Mouse (Mus musculus): ENCODE data around the gene Ptgds.

The Ptgds gene

DNA sequence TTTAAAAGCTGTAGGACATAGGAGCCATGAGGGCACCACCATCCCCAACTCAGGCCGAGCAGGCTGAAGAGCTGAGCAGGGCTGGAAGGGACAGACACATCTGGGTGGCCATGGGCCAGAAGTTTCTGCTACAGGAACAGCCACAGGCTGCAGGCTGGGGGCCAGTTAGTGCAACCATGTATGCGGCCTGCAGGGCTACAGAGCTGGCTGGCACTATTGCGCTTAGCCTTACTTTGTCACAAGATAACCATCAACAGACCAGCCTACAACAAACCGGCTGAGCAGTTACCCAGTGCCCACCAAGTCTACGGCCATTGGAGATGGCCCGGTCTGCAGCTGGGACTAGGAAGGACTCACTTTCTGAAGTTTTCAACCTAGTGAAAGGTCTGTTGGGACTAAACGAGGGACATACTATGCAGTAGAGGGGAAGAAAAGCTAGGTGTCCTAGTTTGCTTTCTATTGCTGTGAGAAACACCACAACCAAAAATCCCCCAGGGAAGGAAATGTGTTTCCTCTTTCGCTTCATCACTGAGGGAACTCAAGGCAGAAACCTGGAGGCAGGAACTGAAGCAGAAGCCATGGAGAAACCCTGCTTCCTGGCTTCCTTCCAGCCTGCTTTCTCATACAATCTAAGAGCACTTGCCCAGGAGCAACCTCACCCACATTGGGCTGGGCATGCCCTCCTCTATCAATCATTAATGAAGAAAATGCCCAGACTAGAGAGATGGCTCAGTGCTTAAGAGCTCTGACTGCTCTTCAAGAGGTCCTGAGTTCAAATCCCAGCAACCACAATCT, 18.8 kb downstream of the Ptgds start:
- H3K4me3 ChIP-seq (replicated peaks; ENCODE audit: low read length), result no peak overlapping the region
- no peaks in the 10 kb centered on the region; the same call in 1 of the 2 replicates for H3K36me3 ChIP-seq (ENCODE audit: insufficient read depth, low read length)
- H3K4me1 ChIP-seq (replicated peaks; ENCODE audit: low read depth, low read length), result peaks cover 18% of the 10 kb centered on the region
- TF ChIP-seq NANOG (IDR thresholded peaks at IDR 0.05; ENCODE audit: borderline replicate concordance, low read length) (no peak), POU5F1 (IDR thresholded peaks at IDR 0.05; ENCODE audit: borderline replicate concordance, low read length) (no peak), CTCF (conservative IDR thresholded peaks at IDR 0.05; ENCODE audit: low read length) (no peak)
- H3K9me3 ChIP-seq (ENCODE audit: low read length), result no peaks in the 10 kb centered on the region
- H3K27me3 ChIP-seq (ENCODE audit: insufficient read depth, low read length), result peaks cover 14% of the 10 kb centered on the region

DNA sequence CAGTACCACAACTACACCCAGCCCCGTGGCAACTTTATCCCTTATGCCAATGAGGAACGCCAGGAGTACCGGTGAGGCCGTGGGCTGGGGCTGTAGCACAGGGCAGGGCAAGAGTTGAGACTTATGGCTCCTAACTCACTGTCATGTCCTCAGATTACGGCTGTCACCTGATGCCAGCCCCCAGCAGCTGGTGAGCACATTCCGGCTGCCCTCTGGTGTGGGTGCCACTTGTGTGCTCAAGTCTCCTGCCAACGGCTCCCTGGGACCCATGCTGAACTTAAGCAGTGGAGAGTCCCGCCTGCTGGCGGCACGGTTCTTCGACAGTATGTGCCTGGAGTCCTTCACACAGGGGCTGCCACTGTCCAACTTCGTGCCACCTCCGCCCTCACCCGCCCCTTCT, 27.2 kb downstream of the Ptgds start:
- Histone ChIP-seq H3K36me3 (ENCODE audit: insufficient read depth, low read length) (peaks cover 22% of the 10 kb centered on the region), H3K9me3 (ENCODE audit: low read length) (no peaks in the 10 kb centered on the region), H3K27me3 (ENCODE audit: insufficient read depth, low read length) (peaks cover 36% of the 10 kb centered on the region), H3K4me3 (replicated peaks; ENCODE audit: low read length) (no peak overlapping the region), H3K4me1 (replicated peaks; ENCODE audit: low read depth, low read length) (peaks cover 51% of the 10 kb centered on the region)
- TF ChIP-seq CTCF (conservative IDR thresholded peaks at IDR 0.05; ENCODE audit: low read length) (no peak), POU5F1 (IDR thresholded peaks at IDR 0.05; ENCODE audit: borderline replicate concordance, low read length) (no peak), NANOG (IDR thresholded peaks at IDR 0.05; ENCODE audit: borderline replicate concordance, low read length) (no peak)

DNA sequence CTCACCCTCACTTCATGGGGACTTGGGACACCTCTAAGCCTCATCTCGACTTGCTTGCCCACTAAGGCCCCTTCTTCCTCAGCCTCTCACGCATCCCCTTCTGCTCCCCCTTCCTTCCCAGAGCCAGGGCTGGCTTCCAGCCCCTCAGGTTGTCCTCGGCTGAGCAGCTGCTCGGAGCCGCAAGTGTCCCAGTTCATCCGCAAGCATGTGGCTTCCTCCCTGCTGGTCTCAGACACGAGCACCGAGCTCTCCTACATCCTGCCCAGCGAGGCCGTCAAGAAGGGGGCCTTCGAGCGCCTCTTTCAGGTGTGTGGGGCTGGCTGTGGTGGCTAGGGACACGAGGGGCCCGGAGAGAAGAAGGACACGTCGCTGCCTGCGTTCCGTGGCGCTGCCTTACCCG, 28.8 kb downstream of the Ptgds start:
- Histone ChIP-seq H3K36me3 (ENCODE audit: insufficient read depth, low read length) (peaks cover 31% of the 10 kb centered on the region), H3K27me3 (ENCODE audit: insufficient read depth, low read length) (peaks cover 34% of the 10 kb centered on the region)
- TF ChIP-seq CTCF (conservative IDR thresholded peaks at IDR 0.05; ENCODE audit: low read length) (no peak), NANOG (IDR thresholded peaks at IDR 0.05; ENCODE audit: borderline replicate concordance, low read length) (no peak), POU5F1 (IDR thresholded peaks at IDR 0.05; ENCODE audit: borderline replicate concordance, low read length) (no peak)

DNA sequence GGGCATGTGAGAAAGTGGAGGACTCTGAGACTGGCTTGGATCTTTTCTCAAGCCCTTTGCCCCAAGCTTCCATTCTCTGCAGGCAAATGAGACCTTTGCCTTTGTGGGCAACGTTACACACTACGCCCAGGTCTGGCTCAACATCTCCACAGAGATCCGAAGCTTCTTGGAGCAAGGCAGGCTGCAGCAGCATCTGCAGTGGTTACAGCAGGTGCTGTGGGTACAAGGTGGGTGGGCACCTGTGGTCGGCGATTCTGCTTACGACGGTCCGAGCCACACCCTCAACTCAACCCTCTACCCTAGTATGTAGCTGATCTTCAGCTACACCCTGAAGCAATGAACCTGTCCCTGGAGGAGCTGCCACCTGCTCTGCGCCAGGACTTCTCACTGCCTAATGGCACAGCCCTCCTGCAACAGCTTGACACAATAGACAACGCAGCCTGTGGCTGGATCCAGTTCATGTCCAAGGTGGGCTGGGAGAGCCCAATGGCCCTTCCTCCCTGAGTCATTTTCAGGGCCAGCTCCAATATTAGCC, 33.5 kb downstream of the Ptgds start:
- H3K4me3 ChIP-seq (replicated peaks; ENCODE audit: low read length), result no peak overlapping the region
- peaks cover 15% of the 10 kb centered on the region for H3K36me3 ChIP-seq (ENCODE audit: insufficient read depth, low read length)
- H3K27me3 ChIP-seq (ENCODE audit: insufficient read depth, low read length), result peaks cover 43% of the 10 kb centered on the region
- H3K4me1 ChIP-seq (replicated peaks; ENCODE audit: low read depth, low read length), result peaks cover 32% of the 10 kb centered on the region
- H3K9me3 ChIP-seq (ENCODE audit: low read length), result no peaks in the 10 kb centered on the region
- no peak for TF ChIP-seq NANOG (IDR thresholded peaks at IDR 0.05; ENCODE audit: borderline replicate concordance, low read length)
- TF ChIP-seq CTCF (conservative IDR thresholded peaks at IDR 0.05; ENCODE audit: low read length), result no peak
- no peak for TF ChIP-seq POU5F1 (IDR thresholded peaks at IDR 0.05; ENCODE audit: borderline replicate concordance, low read length)

More for the DNA sequence above, 28.8 kb downstream of the Ptgds start:
- Histone ChIP-seq H3K4me3 (replicated peaks; ENCODE audit: low read length) (peak overlapping the region; percentile 37), H3K9me3 (ENCODE audit: low read length) (no peaks in the 10 kb centered on the region), H3K4me1 (replicated peaks; ENCODE audit: low read depth, low read length) (peaks cover 47% of the 10 kb centered on the region)

DNA sequence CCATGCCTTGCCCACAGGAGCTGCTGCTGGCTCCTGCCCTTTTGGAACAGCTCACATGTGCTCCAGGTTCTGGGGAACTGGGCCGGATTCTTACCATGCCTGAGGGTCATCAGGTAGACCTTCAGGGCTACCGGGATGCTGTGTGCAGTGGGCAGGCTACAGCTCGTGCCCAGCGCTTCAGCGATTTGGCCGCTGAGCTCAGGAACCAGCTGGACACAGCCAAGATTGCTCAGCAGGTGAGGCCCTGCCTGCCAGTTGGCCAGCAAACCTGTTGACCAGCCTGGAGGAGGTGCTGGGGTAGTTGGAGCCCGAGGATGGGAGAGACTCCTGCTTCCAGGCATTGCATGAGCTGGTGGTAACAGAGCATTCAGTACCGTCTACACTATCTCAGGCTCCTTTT, 35.6 kb downstream of the Ptgds start:
- Histone ChIP-seq H3K9me3 (ENCODE audit: low read length) (no peaks in the 10 kb centered on the region), H3K27me3 (ENCODE audit: insufficient read depth, low read length) (peaks cover 50% of the 10 kb centered on the region), H3K4me1 (replicated peaks; ENCODE audit: low read depth, low read length) (peaks cover 29% of the 10 kb centered on the region), H3K4me3 (replicated peaks; ENCODE audit: low read length) (no peak overlapping the region), H3K36me3 (ENCODE audit: insufficient read depth, low read length) (peaks cover 15% of the 10 kb centered on the region)
- no peak for TF ChIP-seq CTCF (conservative IDR thresholded peaks at IDR 0.05; ENCODE audit: low read length)
- no peak for TF ChIP-seq POU5F1 (IDR thresholded peaks at IDR 0.05; ENCODE audit: borderline replicate concordance, low read length)
- TF ChIP-seq NANOG (IDR thresholded peaks at IDR 0.05; ENCODE audit: borderline replicate concordance, low read length), result no peak

DNA sequence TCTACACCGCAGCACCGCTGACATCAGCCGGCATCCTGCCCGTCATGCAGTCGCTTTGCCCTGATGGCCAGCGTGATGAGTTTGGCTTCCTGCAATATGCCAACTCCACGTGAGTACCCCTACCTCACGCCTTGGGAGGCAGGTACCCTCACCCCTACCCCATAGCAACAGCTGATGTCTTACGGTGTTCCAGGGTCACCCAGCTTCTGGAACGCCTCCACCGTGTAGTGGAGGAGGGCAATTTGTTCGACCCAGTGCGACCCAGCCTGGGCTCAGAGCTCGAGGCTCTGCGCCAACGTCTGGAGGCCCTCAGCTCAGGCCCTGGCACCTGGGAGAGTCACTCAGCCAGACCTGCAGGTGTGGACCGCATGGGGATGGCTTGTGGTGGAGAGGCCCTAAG, 36.7 kb downstream of the Ptgds start:
- no peak for TF ChIP-seq CTCF (conservative IDR thresholded peaks at IDR 0.05; ENCODE audit: low read length)
- no peak for TF ChIP-seq NANOG (IDR thresholded peaks at IDR 0.05; ENCODE audit: borderline replicate concordance, low read length)
- no peak for TF ChIP-seq POU5F1 (IDR thresholded peaks at IDR 0.05; ENCODE audit: borderline replicate concordance, low read length)
- Histone ChIP-seq H3K4me3 (replicated peaks; ENCODE audit: low read length) (no peak overlapping the region), H3K27me3 (ENCODE audit: insufficient read depth, low read length) (peaks cover 55% of the 10 kb centered on the region), H3K9me3 (ENCODE audit: low read length) (no peaks in the 10 kb centered on the region), H3K4me1 (replicated peaks; ENCODE audit: low read depth, low read length) (peaks cover 28% of the 10 kb centered on the region), H3K36me3 (ENCODE audit: insufficient read depth, low read length) (peaks cover 9% of the 10 kb centered on the region; the same call in 1 of the 2 replicates)

DNA sequence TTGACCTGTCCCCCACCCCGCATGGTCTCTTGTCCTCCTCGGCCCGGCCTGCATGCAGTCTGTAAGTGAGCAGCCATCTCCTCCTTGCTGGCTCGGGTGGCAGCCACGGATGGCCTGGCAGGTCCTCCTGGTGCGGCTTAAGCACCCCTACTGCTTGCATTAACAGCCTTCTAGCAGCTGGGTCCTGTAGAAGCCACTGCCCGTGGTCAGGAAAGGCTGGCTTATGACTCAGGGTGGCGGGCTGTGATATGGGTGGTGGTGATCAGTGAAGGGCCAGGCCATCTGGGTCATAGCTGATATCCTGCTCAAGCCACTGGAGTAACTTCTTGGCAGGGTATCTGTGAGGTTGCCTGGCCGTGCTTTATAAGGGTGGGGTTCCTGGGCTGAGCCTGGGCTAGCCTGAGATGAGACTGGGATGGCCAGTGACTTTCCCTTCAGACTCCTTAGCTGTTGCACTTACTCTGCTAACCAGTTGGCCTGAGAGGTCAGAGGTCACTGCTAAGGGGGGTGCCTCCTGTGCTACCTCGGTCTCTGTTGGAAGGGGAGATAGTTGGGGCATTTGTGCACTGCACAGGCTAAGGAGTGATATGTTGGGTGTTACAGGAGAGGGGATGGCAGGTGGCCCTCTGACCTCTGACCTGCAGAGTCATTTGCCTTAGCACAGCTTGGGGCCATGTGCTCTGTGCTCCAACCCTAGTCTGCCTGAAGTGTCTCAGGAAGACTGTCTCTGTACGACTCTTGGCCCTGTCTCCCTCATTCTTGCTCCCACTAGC, 37.3 kb downstream of the Ptgds start:
- Histone ChIP-seq H3K36me3 (ENCODE audit: insufficient read depth, low read length) (peaks cover 9% of the 10 kb centered on the region; the same call in 1 of the 2 replicates), H3K27me3 (ENCODE audit: insufficient read depth, low read length) (peaks cover 55% of the 10 kb centered on the region), H3K4me3 (replicated peaks; ENCODE audit: low read length) (no peak overlapping the region), H3K4me1 (replicated peaks; ENCODE audit: low read depth, low read length) (peaks cover 26% of the 10 kb centered on the region), H3K9me3 (ENCODE audit: low read length) (no peaks in the 10 kb centered on the region)
- no peak for TF ChIP-seq POU5F1 (IDR thresholded peaks at IDR 0.05; ENCODE audit: borderline replicate concordance, low read length)
- TF ChIP-seq NANOG (IDR thresholded peaks at IDR 0.05; ENCODE audit: borderline replicate concordance, low read length), result no peak
- no peak for TF ChIP-seq CTCF (conservative IDR thresholded peaks at IDR 0.05; ENCODE audit: low read length)

DNA sequence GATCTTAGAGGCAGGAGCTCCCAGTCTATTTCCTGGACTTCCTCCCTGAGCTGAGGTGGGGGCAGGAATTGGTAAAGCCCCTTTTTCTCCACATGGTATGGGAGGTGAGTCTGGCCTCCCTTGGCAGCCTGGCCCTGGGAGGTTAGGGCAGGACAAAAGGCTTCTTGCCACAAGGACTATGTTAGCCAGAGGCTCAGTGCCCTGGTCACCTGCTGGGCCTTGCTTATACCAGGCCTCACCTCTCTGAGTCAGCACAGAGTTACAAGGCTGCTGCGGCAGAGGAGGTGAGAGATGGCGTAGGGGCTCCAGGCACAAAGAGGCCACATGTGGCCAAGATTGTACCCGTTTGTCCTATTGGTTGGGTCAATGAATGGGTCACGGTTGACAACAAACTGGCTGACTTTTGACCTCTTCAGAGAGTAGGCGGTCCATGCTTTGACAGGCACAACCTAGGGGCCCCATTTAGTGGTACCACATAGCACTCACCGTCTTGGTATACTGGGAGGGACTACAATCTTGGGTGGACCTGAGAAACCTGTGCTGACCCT, 38.5 kb downstream of the Ptgds start:
- H3K36me3 ChIP-seq (ENCODE audit: insufficient read depth, low read length), result peaks cover 1% of the 10 kb centered on the region; the same call in 1 of the 2 replicates
- TF ChIP-seq CTCF (conservative IDR thresholded peaks at IDR 0.05; ENCODE audit: low read length) (no peak), POU5F1 (IDR thresholded peaks at IDR 0.05; ENCODE audit: borderline replicate concordance, low read length) (no peak), NANOG (IDR thresholded peaks at IDR 0.05; ENCODE audit: borderline replicate concordance, low read length) (no peak)
- H3K4me3 ChIP-seq (replicated peaks; ENCODE audit: low read length), result no peak overlapping the region
- peaks cover 22% of the 10 kb centered on the region for H3K4me1 ChIP-seq (replicated peaks; ENCODE audit: low read depth, low read length)
- no peaks in the 10 kb centered on the region for H3K9me3 ChIP-seq (ENCODE audit: low read length)
- H3K27me3 ChIP-seq (ENCODE audit: insufficient read depth, low read length), result peaks cover 56% of the 10 kb centered on the region

All from E14TG2a.4 (cell line).